Mouse (Mus musculus) ES-Bruce4 (cell line): Measurements from ENCODE around the gene Dst.

ENCODE experiments used
- CTCF ChIP-seq: IDR thresholded peaks from one replicate; pipeline ENCODE4 v1.8.1; 2011; ENCODE audit warnings: low read depth, low read length
- EP300 ChIP-seq: IDR thresholded peaks from 2 replicates; pipeline ENCODE4 v1.6.1; 2011; ENCODE audit warnings: low read depth, low read length; ENCODE audit not compliant: insufficient read depth
- POLR2A ChIP-seq: IDR thresholded peaks from one replicate; pipeline ENCODE4 v1.8.1; 2011; ENCODE audit warnings: low read length; ENCODE audit not compliant: insufficient read depth

- TF ChIP-seq POLR2A (no peak), CTCF (no peak), EP300 (0 out of 2 replicates have a peak, but pooled peaks have one; percentile 18)
Measured at GRCm38 (mm10) chr1:33903587-33903986, 4.4 kb upstream of the Dst start.
